Mouse (Mus musculus) urinary bladder, postnatal 4 days (tissue): ENCODE measurements around the gene Larp7.

Source experiments
- DNase-seq, 2 experiments: peaks; one replicate each; pipeline ENCODE4 v3.0.0; 2021 to 2022; ENCODE audit warnings: low spot score in 2 of 2

Gene Larp7

DNA sequence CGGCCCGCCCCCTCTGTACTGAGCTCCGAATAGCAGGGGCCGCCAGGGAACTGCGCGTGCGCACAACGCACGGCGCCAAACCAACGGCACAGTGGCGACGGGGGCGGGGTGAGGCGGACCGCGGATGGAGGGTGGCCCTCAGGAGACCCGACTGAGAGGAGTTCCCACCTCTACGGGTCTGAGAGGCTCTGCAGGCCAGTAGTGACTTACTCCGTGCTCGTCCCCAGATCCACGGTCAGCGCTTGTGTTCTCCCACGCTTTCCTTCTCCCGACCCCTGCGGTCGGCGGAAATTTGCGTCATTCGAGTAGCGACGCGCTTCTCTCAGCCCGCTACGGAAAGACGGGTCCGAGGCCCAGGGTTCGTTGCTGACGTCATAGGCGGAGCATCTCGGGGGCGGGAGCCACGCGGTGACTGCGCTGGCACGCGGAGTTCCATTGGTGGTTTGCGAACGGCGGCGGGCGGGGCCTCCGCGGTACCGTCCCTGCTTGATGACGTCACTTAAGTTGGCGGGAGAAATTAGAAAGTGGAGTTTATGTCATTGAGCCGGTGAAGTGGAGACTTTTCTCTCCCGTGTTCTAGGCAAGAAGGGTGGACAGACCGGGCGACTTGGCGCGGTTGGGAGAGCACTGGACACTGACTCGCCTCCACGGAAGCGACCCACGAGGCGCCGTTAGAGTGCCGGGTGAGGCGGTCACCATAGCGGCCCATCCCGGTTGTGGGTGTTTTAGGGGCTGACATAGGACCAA, at the start of gene Larp7, which contains the start of gene Zgrf1:
Gene Larp7 (minus strand): TSS at position 377 of the 747 bp plus-strand sequence.
Gene Zgrf1 (plus strand): TSS at position 517 of the 747 bp plus-strand sequence.
- peak; percentile 98 to 99 for DNase-seq

DNA sequence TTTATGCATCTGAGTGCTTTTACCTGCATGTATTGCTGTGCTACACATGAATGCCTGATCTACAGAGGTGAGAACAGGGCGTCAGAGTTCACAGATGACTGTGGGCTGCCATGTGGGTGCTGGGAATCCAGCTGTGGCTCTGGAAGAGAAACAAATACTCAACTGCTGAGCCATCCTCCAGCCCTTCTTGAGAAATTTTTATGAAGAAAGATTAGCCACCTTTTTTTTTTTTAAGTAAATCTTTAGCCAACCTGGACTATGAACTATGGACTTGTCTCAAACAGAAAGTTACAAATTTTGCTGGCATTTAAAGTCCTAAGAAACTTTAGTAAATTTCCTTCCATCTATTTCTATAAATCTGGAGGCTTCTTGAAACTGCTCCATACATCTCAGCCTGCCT, 44.0 kb upstream of the Larp7 start:
- DNase-seq, result no peak

DNA sequence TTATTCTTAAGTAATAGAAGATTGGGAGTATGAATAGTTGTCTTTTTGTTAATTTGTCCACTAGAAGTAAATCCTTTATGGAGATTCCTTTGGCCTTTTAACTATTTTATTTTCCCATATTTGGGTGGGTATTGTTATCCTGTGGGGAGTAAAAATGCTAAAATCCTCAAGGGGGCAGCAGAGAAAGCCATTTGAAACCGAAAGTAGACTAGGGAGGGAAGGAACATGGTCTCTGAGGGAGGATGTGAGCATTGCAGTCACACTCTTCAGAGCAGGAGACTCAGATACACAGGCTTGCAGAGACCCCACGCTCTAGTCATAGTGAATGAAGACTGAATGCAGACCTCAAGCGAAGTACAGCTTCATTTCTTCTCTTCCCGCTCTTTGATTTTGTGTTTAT, 19.4 kb upstream of the Larp7 start:
- no peak for DNase-seq

DNA sequence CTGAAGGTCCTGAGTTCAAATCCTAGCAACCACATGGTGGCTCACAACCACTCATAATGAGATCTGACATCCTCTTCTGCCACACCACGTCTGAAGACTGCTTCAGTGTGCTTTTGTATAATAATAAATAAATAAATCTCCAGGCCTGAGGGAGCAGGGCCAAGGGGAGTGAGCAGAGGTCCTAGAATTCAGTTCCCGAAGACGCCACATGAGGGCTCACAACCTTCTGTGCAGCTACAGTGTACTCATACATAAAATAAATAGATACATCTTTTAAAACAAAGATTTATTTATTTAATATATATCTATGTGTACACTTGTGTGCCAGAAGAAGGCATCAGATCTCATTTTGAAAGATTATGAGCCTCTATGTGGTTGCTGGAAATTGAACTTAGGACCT, 12.0 kb upstream of the Larp7 start:
- DNase-seq, result no peak

DNA sequence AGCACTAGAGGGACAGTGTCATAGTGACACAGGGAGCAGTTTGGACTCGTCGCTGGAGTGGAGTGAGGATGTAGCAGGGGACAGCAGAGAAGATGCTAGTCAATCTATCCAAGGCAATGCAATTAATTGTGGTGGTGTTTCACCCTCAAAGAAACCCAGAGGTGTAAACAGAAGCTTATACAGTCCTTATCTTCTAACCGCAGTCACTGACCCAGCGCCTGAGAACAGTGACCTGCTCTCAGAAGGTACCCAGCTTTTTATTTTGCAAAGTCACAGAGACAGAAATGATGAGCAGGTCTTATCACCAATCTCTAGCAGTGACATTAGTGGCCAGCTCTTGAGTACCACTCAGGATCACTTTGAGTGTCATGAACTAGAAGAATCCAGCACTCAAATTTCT, 9.8 kb upstream of the Larp7 start:
- no peak for DNase-seq

DNA sequence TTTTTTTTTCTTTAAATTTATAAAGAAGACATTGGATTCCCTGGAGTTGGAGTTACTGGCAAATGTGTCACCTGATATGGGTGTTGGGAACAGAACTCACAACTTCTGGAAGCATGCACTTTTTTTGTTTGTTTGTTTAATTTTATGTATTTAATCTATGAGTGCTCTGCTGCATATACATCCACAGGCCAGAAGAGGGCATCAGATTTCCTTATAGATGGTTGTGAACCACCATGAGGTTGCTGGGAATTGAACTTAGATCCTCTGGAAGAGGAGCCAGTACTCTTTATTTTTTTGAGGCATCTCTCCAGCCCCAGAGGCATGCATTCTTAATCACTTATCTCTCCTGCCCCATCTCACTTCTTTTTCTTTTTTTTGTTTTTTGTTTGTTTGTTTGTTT, 5.1 kb upstream of the Larp7 start:
- DNase-seq, result no peak

DNA sequence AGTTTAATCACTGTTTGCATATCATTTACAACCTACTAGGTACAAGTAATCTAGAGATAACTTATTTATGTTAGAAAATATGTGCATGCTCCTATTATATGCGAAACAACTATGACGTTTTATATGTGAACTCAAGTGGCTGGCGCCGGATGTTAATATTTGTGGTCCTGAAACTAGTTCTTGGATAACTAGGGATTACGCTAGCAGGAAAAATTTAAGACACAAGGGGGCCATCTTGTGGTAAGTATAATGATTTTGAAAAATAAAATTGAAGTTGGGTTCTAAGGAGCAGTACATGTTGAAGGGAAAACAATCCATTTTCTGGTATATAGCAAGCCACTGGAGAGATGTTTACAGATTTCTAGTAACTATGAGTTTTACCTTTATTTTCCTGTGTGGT, 1.6 kb upstream of the Larp7 start:
- no peak for DNase-seq

DNA sequence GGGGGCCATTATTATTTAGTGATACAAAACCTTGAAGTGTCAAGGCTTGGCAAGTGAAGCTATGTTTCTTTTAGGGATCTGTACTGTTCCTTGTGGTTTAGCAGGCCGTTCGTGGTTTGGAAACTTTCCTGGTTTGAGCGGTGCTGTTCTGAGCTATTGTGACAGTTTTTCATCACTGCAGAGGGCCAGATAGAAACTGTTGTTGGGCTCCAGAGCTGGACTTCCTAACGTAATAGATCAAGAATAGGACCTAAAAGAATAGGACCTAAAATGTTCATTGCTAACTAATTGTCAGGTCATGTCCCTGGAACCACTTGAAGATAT, 533 bp upstream of the Larp7 start:
- DNase-seq, result no peak

DNA sequence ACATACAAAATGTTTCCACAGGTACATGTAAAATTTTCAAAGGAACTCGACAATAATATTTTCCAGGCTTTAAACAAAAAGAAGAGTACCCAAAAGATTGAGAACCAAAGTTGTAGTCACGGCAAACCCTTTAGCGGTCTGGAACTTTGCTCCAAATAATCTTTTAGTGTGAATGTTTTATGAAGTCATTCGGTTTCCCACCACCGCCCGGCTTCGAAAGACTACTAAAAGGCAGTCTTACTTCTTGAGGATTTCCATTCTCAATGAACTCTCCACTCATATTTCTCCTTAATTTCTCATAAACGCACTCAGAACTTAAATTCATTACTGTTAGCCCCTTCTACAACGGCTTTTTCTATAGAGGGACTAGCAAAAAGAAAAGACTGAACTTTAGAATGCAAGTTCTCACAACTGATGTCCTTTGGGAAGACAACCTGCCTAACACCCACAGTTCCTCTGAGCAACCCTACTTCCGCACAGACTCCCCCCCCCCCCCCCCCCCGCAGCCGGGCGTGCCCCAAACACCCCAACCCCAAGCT, 646 bp downstream of the Larp7 start:
- no peak for DNase-seq

DNA sequence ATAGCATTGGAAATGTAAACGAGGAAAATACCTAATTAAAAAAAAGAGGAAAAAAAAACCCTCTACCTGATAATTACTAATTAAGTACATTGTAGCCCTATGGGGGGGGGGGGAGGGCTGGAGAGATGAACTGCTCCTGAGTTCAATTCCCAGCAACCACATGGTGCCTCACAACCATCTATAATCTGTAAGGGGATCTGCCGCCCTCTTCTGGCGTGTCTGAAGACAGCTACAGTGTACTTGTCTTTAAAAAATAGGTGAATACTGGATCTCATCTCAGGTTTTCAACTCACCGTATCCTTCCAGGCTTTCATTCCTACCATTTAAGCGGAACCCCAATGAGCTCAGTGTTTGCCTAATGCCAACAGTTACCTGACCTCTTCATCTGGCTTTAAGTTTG, 5.3 kb downstream of the Larp7 start:
- no peak for DNase-seq

DNA sequence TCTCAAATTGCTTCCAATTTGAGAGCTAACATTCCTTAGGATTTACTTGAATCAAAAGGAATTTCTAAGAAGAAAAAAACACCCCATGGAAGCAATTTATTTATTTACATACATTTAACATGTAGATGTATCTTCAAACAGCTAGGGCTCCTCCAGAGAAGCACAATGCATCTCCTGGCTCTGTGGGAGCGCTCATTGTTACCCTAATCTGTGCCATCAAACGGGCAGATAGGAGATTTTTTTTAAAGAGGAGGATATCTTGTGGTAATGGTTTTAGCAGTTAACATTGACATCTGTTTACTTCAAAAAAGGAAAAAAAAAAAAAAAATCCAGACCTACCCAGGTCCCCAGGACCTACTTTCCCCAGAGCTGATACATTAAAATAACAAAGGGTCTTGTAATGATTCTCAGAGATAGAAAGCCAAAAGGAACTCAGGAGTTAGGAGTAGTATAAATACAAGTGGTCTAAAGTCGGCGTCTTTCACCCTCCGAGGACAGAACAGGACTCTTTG, 8.5 kb downstream of the Larp7 start:
- no peak for DNase-seq

DNA sequence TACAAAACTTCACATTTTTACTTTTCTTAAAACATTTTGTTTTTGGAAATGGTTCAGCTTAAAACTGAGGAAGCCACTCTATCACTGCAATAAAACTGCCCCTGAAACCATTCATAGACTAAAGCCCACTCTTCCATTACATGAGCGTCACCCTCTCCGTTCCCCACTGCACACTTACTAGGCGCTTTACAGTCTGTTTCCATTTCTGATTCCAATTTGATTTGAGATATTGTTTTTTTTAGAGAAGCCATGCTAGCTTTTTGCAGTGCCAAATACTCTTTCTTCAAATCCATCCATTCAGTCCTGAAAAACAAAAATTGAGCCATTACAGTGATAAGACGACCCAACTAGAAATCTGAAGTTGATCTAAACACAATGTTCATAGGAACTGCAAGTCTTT, 9.2 kb downstream of the Larp7 start:
- no peak for DNase-seq

DNA sequence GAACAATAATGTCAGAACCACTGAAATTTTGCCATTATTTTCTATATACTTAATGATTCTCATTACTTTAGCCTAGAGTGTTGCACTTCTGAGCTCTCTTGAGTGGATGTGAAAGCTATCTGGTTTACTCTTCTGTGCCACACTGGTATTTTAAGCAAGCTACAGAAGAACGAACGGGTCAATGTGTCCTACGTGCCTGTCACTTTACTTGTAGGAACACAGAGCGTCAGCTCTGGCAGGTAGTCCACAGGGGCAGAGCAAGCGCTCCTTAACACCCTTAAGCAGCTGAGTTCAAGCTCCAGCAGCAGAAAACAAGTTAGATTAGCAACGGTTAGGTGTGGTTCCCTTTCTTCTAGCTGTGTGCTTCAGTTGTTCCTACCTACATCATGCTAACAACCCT, 14.0 kb downstream of the Larp7 start:
- DNase-seq, result no peak

DNA sequence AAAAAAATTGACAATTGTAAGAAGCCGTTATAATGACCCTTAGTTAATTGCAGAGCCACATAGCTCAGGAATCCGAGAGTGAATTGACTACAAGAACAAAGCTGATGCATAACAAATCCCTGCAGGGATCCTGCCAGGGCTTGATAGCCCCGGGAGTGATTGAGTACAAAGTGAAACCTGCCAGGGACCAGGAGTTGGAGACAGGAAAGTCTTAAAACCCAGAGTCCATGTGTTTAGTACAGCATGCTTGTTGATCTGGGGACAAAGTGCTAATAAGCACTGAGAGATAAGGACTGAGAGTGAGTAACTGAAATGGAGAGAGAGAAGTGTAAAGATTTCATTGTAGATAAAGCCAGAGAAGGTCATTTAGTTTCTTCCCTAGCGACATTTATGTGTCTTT, 22.9 kb downstream of the Larp7 start:
- no peak for DNase-seq

DNA sequence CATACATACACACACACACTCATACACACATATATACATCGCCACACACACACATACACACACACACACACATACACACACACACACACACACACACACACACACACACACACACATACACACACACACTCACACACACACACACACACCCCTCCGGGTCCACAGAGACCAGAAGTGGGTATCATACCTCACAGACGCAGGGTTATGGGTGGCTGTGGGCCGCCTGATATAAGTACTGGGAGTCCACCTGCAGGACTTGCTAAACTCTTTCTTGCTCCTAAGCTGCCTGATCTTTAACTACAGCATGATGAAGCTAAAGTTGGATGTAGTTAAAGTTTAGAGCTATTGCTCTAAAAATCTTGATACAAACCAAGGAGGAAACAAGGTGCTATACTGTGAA, 23.3 kb downstream of the Larp7 start:
- no peak for DNase-seq

DNA sequence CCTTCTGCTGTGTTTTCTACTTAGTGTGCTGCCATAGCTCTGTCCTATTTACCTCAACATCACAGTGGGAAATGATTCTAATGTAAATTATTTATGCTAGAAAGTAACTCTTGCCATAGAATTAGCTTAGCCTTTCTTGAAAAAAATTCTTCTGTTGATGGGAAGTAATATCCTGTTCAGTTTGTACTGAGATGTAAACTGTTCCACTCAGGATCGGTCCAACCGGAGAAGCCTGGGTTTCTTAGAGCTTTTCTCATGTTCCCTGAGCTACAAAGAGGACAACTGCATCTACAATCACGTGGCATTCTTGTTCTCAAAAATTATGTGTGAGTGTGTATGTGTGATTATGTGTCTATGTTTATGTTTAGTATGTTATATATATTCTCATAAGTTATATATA, 23.9 kb downstream of the Larp7 start:
- DNase-seq, result no peak

DNA sequence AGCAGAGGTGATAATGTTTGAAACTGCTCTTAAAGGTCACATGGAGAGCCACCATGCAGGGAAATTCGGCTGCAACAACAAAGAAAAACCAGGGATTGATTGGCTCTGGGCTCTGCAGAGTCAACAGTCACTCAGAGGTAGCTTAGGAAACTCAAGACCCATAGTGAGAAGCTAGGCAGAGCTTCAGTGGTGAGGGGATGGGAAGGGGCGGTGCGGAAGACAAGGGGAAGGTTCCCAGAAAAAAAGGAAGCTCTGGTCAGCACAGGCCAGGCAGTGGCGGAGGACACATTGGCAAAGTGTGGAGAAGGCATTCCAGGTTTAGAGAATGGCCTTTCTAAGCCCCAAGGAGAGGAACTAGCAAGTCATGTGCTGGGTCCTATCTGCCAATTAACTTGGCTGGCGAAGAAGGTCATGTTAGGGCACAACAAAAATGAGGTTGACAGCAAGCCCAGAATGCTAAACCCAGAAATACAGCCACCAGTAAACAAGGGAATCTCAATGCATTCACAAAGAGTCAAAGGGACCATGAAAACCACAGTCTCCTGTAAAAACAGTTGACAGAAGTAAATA, 25.6 kb downstream of the Larp7 start:
- DNase-seq, result no peak

DNA sequence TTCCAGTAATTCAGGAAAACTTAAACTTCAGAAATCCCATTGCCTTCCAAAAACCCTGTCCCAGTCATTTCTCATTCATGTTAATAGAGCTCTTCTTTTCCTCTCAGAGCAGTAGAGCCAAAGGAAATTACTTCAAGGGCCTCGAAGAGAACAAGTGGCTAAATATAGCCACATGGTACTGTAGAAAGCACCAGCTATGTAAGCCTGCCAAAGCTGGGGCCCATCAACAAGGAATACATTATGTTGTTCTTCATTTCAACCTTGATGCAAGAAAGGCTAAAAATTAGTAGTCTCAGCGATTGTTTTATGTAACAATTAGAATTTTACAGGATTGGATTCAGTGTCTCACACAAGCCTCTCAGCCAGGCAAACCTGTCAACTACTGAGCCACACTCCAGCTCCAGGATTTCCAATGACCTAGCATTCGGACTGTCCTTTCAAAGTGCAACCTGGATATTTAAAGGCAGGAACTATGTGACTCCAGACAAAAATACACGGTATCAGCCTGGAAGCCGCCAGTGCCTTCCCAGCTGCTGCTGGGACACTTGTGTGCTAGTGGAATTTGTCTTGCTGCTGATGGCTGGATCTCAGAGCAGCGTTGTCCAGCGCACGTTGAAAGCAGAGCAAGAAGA, 27.8 kb downstream of the Larp7 start:
- no peak for DNase-seq

DNA sequence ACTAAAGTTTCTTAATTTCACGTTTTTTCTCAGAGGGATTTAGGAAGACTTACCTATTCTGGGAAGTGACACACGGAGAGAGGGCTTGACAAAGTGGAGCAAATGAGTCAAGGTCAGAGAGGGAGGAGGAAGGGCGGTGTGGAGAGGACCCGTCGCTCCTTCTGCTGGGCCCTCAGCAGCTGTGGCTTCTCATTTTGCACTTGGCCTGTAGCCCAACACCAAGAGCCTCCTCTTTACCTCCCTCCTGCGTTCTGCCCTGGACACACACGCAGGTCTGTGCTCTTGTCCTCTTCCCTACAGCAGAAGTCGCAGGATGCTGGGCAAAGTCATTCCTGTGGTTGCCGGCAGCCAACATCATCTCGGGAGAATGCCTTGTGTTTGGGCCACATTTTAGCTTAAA, 32.0 kb downstream of the Larp7 start:
- DNase-seq, result no peak

DNA sequence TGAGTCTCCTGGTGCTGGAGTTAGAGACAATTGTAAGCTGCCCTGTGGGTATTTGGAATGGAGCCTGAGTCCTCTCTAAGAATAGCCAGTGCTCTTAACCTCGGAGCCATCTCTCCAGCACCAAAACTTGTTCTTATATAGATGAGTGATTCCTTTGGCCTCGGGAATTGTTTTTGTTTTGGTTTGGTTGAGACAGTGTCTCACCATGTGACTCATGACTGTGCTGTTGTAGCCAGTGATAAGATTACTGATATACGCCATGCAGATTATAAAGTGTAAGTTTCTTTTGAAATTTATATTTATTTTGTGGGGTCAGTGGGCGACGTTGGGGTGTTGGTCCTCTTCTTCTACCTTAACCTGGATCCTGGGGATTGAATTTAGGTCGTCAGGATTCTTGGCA, 32.8 kb downstream of the Larp7 start:
- DNase-seq, result no peak

DNA sequence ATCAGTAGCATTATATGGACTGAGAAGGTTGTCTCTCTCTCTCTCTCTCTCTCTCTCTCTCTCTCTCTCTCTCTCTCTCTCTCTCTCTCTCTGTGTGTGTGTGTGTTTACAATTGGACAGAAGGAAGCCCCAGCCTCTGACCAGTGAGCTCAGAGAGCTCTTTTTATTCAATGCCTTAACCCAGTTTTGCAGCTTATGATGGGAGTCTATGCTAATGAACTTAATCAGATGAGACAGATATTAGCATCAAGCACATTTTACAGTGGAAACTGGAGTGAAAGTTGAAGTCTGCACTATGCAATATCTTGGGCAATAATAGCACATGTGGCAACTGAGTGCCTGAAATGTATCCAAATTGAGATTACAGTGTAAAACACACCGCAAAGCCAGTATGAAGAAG, 37.9 kb downstream of the Larp7 start:
- DNase-seq, result no peak

DNA sequence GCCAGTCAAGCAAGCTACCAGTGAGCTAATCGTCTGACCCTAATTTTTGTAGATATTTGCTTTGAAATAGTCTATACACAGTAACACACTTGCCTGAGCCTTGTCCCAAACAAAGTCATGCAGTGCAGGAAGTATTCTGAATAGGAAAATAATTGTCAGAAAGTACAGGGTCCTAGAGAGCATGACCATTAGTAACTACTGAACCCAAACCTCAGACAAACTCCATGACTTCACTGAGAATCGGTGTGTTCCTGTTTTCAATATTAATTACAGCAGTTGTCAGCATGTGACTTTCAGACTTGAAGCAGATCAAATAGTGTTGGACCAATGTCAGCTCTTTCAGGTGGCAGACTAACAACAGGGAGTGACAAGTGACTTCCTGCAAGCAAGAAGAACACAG, 39.5 kb downstream of the Larp7 start:
- DNase-seq, result no peak

DNA sequence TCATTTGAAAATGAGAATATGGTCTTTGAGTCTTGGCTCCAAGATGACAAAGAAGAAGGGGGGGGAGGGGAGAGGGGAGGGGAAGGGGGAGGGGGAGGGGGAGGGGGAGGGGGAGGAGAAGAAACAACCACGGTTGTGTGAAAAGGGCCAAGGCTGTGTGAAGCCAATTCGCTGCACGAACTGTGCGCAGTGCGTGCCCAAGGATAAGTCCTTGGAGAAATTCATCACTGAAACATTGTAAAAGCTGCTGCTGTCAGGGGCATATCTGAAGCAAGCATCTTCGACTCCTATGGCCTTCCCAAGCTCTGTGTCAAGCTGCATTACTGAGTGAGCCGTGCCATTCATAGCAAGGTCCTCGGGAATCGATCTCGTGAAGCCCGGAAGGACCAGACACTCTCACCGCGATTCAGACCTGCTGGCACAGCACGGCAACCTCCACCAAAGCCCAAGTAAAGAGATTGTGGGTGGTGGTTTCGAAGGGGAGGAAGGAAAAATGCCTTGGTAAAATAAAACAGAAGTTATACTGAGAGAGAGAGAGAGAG, 40.3 kb downstream of the Larp7 start:
- DNase-seq, result no peak
